Mouse (Mus musculus) ES-E14 (cell line): ENCODE results near the gene Spata17. TPM values are rescaled to one million over a fixed set of nuclear protein-coding genes. Genes with fewer than 3 reads are reported as not detected.

Experiments used
- DNase-seq: peaks from one replicate; pipeline ENCODE4 v3.0.0-alpha.2; 2013; ENCODE audit warnings: low read depth, low spot score
- H3K27ac ChIP-seq: 2 replicates; pipeline ENCODE4 v1.5.1; 2012; ENCODE audit warnings: low read depth, mild to moderate bottlenecking, low read length, moderate library complexity, mixed read lengths; ENCODE audit not compliant: poor library complexity, insufficient read depth, severe bottlenecking
- H3K36me3 ChIP-seq: 2 replicates; pipeline ENCODE4 v1.6.1; 2012; ENCODE audit warnings: mild to moderate bottlenecking, low read length, moderate library complexity, mixed read lengths; ENCODE audit not compliant: control insufficient read depth, poor library complexity, insufficient read depth, severe bottlenecking
- H3K4me1 ChIP-seq, 2 experiments: fragments of 150-350 bp in 1 of 2; sonication (generic) in 1 of 2; 2 replicates each; pipeline ENCODE4 v1.6.1; 2012; ENCODE audit warnings: low read length in 2 of 2, mild to moderate bottlenecking in 1 of 2, mixed read lengths in 1 of 2; ENCODE audit not compliant: control insufficient read depth in 2 of 2, insufficient read depth in 2 of 2, poor library complexity in 1 of 2
- H3K4me3 ChIP-seq, 2 experiments: fragments of 150-350 bp in 1 of 2; sonication (generic) in 1 of 2; 2 replicates each; pipeline ENCODE4 v1.5.1; 2012; ENCODE audit warnings: low read length in 2 of 2, low read depth in 1 of 2, mild to moderate bottlenecking in 1 of 2, mixed read lengths in 1 of 2; ENCODE audit not compliant: insufficient read depth in 1 of 2, poor library complexity in 1 of 2, severe bottlenecking in 1 of 2
- H3K9ac ChIP-seq: 2 replicates; pipeline ENCODE4 v1.6.1; 2012; ENCODE audit warnings: low read depth, mild to moderate bottlenecking, low read length, mixed read lengths; ENCODE audit not compliant: poor library complexity, insufficient read depth, severe bottlenecking
- H3K9me3 ChIP-seq: fragments of 150-350 bp; sonication (generic); 2 replicates; pipeline ENCODE4 v1.6.1; 2012; ENCODE audit warnings: low read depth, mild to moderate bottlenecking, low read length; ENCODE audit not compliant: control insufficient read depth, insufficient read depth
- CHD2 ChIP-seq: IDR thresholded peaks from 2 replicates; pipeline ENCODE4 v1.6.1; 2014; ENCODE audit warnings: mild to moderate bottlenecking, low read depth, low read length, inconsistent platforms
- HCFC1 ChIP-seq: IDR thresholded peaks from 2 replicates; pipeline ENCODE4 v1.6.1; 2012; ENCODE audit warnings: low read length, inconsistent platforms, borderline replicate concordance; ENCODE audit not compliant: insufficient read depth
- MAFK ChIP-seq: IDR thresholded peaks from 2 replicates; pipeline ENCODE4 v1.6.1; 2014; ENCODE audit warnings: mild to moderate bottlenecking, low read depth, low read length, inconsistent platforms; ENCODE audit not compliant: insufficient read depth
- ZC3H11A ChIP-seq: IDR thresholded peaks from 2 replicates; pipeline ENCODE4 v1.6.1; 2012; ENCODE audit warnings: low read depth, mild to moderate bottlenecking, inconsistent platforms, low read length, borderline replicate concordance
- ZNF384 ChIP-seq: IDR thresholded peaks from 2 replicates; pipeline ENCODE4 v1.6.1; 2012; ENCODE audit warnings: low read depth, low read length, inconsistent platforms
- in situ Hi-C, 2 experiments: fragments of 600-800 bp; cut with MboI; formaldehyde crosslinking; loops; one replicate each; pipeline ENCODE4 v1.15.1; 2025; ENCODE audit warnings: low sequenced_read_pairs in 2 of 2, inconsistent platforms in 1 of 2; ENCODE audit not compliant: unreplicated experiment in 2 of 2
- total RNA-seq: library from RNA; depleted of rRNA; stranded (reverse); fragments of 300-350 nt; gene quantifications from 2 replicates; pipeline ENCODE4 v1.2.3, GENCODE M21; 2012

Gene Spata17
- total RNA-seq, 1 experiment, result 0.36 TPM

- H3K36me3 ChIP-seq, result no peaks in the 10 kb centered on the region
- no peak for DNase-seq
- no peak overlapping the region for H3K4me3 ChIP-seq
- H3K9me3 ChIP-seq, result no peaks in the 10 kb centered on the region
- H3K9ac ChIP-seq, result no peak overlapping the region
- in situ Hi-C loops, result no loop called here
- TF ChIP-seq HCFC1, result no peak
- no peak for TF ChIP-seq MAFK
- no peak for TF ChIP-seq CHD2
- no peak for TF ChIP-seq ZC3H11A
- TF ChIP-seq ZNF384, result no peak
- H3K4me1 ChIP-seq, result peaks cover 0 to 4% of the 10 kb centered on the region in 2 experiments; a peak in 2 of 4 replicates
- H3K27ac ChIP-seq, result no peak overlapping the region
These were observed 5.8 kb downstream of the Spata17 start for GRCm38 (mm10) chr1:187209496-187209895.

- no peaks in the 10 kb centered on the region for H3K36me3 ChIP-seq
- in situ Hi-C loops, result no loop called here
- TF ChIP-seq CHD2 (no peak), MAFK (no peak)
- no peaks in the 10 kb centered on the region; a peak in 1 of 4 replicates for H3K4me1 ChIP-seq
- H3K4me3 ChIP-seq, result no peak overlapping the region
- H3K27ac ChIP-seq, result no peak overlapping the region
- DNase-seq, result no peak
- no peak overlapping the region for H3K9ac ChIP-seq
- H3K9me3 ChIP-seq, result no peaks in the 10 kb centered on the region
These were observed 9.8 kb downstream of the Spata17 start for GRCm38 (mm10) chr1:187205506-187205905.

GRCm38 (mm10) chr1:187178546-187178945 is 36.7 kb downstream of the Spata17 start:
- Histone ChIP-seq H3K9ac (no peak overlapping the region), H3K4me1 (peaks cover 0 to 3% of the 10 kb centered on the region in 2 experiments; a peak in 1 of 4 replicates), H3K36me3 (no peaks in the 10 kb centered on the region), H3K4me3 (no peak overlapping the region), H3K27ac (no peak overlapping the region), H3K9me3 (no peaks in the 10 kb centered on the region)
- in situ Hi-C loops, result no loop called here
- no peak for DNase-seq
- TF ChIP-seq CHD2, result no peak
- TF ChIP-seq HCFC1, result no peak
- TF ChIP-seq MAFK, result no peak
- no peak for TF ChIP-seq ZNF384
- TF ChIP-seq ZC3H11A, result no peak

GRCm38 (mm10) chr1:187175991-187176390 is 39.3 kb downstream of the Spata17 start:
- H3K4me3 ChIP-seq, result no peak overlapping the region
- DNase-seq, result no peak
- no peaks in the 10 kb centered on the region for H3K36me3 ChIP-seq
- H3K9ac ChIP-seq, result no peak overlapping the region
- H3K27ac ChIP-seq, result no peak overlapping the region
- no peak for TF ChIP-seq HCFC1
- TF ChIP-seq ZNF384, result no peak
- TF ChIP-seq MAFK, result no peak
- no peak for TF ChIP-seq CHD2
- TF ChIP-seq ZC3H11A, result no peak
- no peaks in the 10 kb centered on the region for H3K9me3 ChIP-seq
- H3K4me1 ChIP-seq, result peaks cover 0 to 3% of the 10 kb centered on the region in 2 experiments; a peak in 1 of 4 replicates
- in situ Hi-C loops, result no loop called here

- Histone ChIP-seq H3K27ac (no peak overlapping the region), H3K9ac (no peak overlapping the region), H3K4me3 (no peak overlapping the region), H3K36me3 (no peaks in the 10 kb centered on the region), H3K4me1 (no peaks in the 10 kb centered on the region), H3K9me3 (no peaks in the 10 kb centered on the region)
- no peak for DNase-seq
- in situ Hi-C loops, result no loop called here
- TF ChIP-seq ZNF384 (no peak), HCFC1 (no peak)
These were observed 44.9 kb downstream of the Spata17 start for GRCm38 (mm10) chr1:187170361-187170760.
